Mouse (Mus musculus): Measurements from ENCODE around the gene AC109138.7.
A peak's percentile ranks its signal among the peaks of the same experiment; 100 is the strongest.

Gene AC109138.7

DNA sequence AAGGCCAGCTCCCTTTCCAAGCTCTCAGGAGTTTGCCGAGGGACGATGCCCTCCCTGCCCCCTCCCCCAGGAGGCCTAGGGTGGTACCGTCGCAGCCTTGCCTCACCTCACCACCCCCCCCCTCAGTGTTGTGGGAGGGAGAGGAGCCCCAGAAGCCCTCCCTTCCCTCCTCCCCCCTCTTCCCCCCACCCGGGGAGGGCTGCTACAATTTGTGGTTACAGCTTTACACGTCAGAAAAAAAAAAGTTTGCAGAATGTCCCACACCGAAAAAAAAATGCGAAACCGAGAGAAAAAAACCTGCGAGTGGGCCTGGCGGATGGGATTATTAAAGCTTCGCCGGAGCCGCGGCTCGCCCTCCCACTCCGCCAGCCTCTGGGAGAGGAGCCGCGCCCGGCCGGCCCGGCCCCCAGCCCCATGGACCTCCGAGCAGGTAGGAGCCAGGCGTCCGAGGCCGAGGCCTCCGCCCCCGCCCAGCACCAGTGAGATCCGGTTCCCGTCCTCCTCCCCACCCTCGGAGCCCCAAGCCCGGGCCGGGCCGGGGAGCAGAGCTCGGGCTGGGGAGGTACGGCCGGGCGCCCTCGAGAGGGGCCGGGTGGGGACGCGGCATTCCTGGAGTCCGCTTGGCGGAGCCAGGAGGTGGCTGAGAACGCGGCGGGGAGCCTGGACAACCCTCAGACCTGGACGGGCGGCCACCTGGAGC, at the start of gene AC109138.7, which contains the start of gene Clcf1:
TSS of gene AC109138.7 (plus strand) at position 287 of the 700 bp plus-strand sequence.
TSS of gene Clcf1 (plus strand) at position 168 of the 700 bp plus-strand sequence.
- DNase-seq (ENCODE audit: extremely low spot score, low read depth, low spot score), result no peak

DNA sequence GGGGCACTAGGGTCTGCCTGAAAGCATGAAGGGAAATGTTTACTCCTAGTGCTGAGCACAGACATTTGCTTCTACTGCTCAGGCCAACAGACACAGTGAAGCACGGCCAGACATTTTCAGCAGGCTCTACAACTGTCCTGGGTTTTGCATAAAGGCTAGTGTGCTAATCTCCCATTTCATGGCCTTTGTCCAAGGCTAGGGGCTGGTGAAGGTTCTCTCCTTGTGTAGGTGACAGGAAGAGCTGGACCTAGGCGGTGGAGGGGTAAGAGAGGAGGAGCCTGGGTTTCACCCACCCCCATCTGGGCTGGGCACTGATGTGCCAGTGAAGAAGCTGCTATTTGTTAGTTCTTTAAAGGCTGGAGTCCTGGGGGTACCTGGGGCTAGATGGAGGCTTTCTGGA, 49.4 kb upstream of the AC109138.7 start:
- DNase-seq (ENCODE audit: extremely low spot score, low read depth, low spot score), result no peak

GRCm38 (mm10) chr19:4166678-4167476, 47.3 kb upstream of the AC109138.7 start:
- no peak for DNase-seq (ENCODE audit: extremely low spot score, low read depth, low spot score)

GRCm38 (mm10) chr19:4169378-4169784, 44.8 kb upstream of the AC109138.7 start:
- peak; percentile 89 for DNase-seq (ENCODE audit: extremely low spot score, low read depth, low spot score)

DNA sequence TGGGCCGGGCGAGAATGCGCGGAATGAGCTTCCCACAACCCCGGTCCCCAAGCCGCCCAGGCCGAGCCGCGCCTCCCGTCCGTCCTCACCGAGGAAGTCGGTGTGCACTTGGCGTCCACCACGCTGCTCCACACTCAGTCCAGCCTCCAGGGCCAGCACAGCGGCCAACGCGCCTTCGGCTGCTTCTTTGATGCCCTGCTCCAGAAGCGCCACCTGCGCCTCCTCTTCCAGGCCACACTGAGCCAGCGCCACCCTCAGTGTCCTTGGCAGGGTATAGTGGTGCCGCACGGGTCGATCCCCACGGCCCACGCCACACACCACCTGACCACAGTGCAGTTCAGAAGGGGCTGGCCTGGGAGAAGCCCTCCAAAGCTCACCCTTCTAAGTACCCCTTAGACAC, 44.3 kb upstream of the AC109138.7 start:
- no peak for DNase-seq (ENCODE audit: extremely low spot score, low read depth, low spot score)

DNA sequence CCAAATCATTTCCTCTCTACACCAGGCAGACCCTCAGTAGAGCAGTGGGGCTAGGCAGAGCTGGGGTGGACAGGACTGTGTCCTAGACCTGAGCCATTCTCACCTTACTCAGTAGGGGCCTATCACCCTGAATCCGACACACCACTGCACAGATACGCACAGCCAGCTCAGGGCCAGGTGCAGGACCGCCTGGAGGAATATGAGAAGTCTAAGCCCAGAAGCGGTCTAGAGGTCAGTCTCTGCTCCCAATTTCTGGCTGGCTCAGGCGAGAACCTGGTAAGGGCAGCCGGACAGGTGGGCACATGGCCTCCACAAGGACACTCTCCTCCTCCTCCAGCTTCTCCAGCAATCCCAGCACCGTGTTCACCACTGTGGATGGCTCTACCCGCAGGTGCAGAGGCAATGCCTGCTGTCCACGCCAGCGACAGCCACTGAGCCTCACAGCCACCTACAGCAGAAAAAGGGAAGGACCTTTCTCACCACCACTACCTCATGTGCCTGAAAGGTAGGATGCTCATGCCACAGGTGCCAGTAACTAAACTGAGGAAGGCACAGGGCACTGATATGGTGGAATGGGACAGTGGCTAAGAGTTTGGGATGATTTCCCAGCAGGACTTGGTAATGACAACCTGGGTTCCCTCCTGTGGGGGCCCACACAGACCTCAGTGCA, 43.3 kb upstream of the AC109138.7 start:
- DNase-seq (ENCODE audit: extremely low spot score, low read depth, low spot score), result no peak

DNA sequence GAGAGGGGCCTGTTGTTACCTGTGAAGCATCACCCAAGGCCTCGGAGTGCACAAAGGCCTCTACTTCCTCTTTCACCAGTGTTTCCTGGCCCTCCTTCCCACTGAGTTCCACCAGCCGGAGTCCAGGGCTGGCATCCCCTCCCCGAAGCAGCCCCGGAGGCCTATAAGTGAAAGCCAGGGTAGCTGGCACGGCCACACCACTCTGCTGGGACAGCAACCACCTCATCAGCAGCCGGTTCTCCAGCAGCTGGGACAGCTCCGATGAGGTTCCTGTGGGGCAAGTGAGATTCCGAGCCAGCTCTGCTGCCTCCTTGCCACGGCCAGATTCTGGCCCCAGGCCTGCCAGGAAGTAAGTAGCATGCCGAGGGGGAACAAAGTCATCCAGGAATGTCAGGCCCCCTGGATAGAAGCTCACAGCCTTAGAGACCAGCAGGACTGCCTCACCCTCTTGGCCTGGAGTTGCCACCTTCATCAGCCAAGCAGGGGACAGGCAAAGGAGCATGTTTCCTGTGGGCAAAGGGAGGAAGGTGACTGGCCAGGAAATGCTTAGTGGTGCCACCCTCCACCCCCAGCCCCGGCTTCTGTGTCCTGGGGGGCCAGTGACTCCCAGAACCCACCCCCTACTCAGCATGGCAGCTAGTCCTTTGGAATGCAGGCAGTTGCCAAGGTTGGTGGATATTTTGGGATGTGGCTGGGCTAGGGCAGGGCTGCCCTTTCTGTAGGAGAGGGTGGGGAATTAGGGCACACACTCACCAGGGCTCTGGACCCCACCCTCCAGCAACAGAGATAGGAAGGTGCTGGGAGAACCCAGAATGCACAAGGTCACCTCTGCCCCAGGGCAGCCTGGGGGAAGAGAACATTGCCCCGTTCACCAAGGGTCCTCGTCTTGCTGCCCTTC, 42.5 kb upstream of the AC109138.7 start:
- DNase-seq (ENCODE audit: extremely low spot score, low read depth, low spot score), result no peak

DNA sequence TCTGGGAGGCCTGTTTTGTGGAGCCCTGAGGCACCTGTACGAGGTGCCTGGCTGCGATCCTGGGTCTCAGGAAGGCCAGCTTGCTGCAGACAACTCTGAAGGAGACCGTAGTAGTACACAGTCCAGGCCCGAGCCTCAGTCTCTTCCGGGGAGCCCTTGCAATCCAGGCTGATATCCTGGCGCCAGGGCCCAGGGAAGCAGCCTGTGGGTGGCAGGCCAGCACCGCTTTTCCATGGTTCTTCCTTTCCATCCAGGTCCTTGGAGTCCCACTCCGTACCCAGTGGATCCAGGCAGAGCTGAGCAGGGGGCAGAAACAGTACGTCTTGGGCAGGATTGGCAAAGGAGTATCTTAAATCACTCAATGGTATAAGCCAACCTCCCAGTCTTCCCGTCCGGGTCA, 41.2 kb upstream of the AC109138.7 start:
- DNase-seq (ENCODE audit: extremely low spot score, low read depth, low spot score), result no peak

DNA sequence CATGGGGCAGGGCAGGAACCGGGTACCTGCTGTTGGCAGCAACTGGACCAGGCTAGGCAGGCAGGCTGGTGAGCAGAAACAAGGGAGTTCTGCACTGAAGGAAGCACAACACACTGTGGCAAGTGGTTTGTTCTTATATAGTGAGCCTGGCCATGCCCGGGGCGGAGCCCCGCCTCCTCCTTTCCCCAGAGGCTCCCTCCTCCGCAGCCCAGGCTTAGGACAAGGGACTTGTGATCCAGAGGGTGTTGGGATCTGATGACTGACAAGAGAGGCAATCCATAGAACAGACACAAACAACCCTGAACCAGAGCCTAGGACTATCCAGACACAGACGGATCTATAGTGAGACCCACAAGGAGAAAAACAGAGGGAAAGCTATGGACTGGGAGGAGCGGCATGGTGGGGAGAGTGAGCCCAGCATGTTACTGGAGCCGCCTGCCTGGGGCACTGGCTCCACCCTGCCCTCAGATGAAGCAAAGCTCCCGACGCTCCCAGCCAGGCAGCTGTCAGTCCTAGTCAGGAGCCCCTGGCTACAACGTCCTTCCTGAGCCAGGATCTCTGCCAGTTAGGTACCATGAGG, 38.7 kb upstream of the AC109138.7 start, which contains the start of gene Carns1:
TSS of gene Carns1 (minus strand) at position 112 of the 580 bp plus-strand sequence.
- DNase-seq (ENCODE audit: extremely low spot score, low read depth, low spot score), result no peak

GRCm38 (mm10) chr19:4180411-4180810, 33.7 kb upstream of the AC109138.7 start:
- DNase-seq (ENCODE audit: extremely low spot score, low read depth, low spot score), result no peak

DNA sequence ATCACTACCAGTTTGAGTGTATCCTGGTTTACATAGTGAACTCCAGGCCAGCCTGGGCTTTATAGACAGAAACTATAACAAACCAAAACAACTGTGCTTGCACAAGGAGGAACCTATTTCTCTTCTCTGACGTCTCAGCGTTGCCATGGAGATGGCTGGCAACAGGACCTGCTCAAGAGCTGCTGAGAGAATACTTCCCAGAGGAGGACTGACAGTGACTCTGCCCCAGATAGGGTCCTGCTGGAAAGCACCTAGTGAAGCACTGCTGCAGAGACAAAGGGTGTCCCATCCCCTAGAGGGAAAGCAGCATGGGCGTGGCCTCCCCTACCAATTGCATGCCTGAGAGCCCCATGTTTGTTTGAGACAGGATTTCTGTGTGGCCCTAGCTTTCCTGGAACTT, 32.3 kb upstream of the AC109138.7 start:
- DNase-seq (ENCODE audit: extremely low spot score, low read depth, low spot score), result no peak

DNA sequence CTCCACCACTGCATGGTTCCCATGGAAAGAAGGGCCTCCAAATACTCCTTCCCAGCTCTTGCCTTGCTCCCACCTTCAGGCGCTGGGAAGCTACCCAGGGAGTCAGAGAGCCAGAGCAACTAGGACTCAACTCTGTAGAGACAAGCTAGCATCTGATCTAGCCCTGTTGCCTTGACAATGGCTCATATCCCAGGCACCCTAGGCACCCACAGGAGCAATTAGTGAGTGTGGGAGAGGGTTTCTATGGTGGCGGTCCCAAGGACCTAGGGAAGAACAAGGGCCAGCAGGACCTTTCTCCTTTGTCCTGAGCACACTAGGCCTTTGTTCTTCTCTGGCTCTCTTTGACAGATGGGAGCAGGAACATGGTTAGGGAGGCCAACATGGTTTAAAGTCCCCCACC, 30.5 kb upstream of the AC109138.7 start:
- no peak for DNase-seq (ENCODE audit: extremely low spot score, low read depth, low spot score)

DNA sequence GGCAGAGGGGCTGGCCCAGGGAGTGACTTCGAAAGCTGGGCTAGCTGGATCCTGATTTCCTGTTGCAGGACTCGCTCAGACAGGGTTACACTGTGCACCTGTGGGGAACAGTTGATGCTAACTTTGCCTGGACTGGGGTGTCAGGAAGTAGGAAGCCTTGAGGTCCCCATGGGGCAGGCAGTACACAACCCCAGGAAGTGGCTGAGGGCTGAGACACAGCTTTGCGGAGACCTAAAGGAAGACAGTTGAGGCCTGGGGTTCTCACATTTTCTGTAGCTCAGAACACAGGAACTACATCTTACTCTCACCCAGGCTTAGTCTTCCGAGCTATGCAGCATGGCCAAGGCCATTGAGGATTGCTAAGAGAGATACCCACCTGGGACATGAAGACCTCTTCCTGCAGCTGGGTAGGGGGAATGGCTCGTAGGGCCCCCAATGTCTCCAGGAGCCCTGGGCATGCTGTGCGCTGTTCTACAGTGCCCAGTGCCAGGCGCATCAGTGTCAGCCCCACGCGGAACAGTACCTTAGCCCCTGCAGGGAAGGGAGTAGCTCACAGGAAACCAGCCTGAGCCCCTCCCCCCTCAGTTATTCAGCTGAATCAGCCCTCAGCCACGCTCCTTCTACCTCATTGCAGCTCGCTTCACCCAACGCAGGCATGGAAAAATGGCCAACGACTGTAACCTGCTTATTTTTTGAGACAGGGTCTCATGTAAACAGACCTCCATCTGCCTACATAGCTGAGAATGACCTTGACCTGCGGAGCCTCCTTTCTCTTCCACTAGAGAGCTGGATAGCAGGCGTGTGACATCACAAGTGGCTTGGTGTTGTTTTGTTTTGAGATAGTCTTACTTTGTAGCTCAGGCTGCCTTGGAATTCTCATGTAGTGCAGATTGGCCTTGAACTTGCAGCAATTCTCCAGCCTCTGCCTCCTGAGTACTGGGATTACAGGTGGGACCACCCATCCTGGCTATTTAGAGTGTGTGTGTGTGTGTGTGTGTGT, 28.9 kb upstream of the AC109138.7 start:
- no peak for DNase-seq (ENCODE audit: extremely low spot score, low read depth, low spot score)

GRCm38 (mm10) chr19:4187303-4187702, 26.9 kb upstream of the AC109138.7 start:
- no peak for DNase-seq (ENCODE audit: extremely low spot score, low read depth, low spot score)

DNA sequence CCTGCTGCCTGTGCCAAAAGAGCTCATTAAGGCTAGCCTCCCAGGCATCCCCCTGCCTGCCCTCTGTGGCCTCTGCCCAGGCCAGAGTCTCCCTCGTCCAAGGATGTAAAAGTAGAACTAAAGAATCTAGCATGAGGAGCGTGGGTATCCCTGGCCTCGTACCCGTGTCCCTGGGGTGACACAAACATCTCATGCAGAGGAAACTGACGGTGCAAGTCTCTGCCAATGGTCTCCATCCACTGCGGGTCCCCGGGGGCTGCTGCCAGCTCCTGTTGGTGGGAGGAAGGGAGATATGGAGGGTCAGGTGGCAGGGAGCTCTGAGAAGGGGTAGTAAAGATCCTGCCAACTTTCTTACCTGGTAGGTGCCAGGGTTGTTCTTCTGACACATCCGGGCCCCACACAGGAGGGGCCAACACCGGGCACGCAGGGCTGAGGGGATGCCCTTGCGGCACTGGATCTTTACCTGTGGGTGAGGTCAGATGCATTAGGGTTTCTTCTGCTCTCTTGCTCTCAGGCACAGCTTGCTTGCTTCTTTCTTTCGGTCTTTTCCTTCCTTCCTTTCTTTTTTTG, 25.0 kb upstream of the AC109138.7 start:
- no peak for DNase-seq (ENCODE audit: extremely low spot score, low read depth, low spot score)

GRCm38 (mm10) chr19:4190831-4191334, 23.3 kb upstream of the AC109138.7 start, which contains the start of gene Tbc1d10c:
TSS of gene Tbc1d10c (minus strand) at chr19:4191284.
- DNase-seq (ENCODE audit: extremely low spot score, low read depth, low spot score), result no peak

DNA sequence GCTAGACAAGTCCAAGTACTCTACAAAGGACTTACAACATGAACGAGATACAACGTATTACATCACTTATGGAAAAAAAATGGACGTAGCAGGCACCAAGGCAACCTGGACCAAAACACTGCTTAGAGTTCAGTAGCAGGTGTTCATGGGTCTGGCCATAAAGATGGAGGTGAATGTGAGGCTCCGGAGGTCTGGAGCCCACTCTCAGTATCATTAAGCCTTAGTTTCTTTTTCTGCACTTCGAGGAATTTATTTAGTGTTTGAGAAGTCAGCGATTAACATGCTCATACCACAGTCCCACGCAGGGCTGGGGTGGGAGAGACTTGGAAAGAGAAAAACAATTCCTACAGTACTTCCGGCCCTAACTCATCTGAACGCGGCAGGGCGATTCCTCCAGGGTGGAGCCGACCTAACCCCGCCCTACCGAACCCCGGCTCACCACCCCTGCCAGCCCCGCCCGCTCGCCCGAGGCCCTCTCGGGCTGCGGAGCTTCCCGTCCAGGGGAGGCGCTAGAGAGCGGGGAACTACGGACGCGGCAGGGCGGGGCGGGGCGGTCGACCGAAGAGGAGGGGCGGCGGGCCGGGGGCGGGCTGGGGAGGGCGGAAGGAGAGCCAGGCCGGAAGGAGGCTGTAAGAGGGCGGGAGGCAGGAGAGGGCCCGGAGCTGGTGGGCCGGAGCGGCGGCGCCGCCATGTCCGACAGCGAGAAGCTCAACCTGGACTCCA, 22.5 kb upstream of the AC109138.7 start, which contains the start of gene Ppp1ca:
TSS of gene Ppp1ca (plus strand) at position 538 of the 723 bp plus-strand sequence.
- DNase-seq (ENCODE audit: extremely low spot score, low read depth, low spot score), result peak; percentile 77

Measured in hindlimb bud, embryonic 11.5 days (tissue).